Mouse (Mus musculus): ENCODE measurements around the gene Tmem170.

The Tmem170 gene

DNA sequence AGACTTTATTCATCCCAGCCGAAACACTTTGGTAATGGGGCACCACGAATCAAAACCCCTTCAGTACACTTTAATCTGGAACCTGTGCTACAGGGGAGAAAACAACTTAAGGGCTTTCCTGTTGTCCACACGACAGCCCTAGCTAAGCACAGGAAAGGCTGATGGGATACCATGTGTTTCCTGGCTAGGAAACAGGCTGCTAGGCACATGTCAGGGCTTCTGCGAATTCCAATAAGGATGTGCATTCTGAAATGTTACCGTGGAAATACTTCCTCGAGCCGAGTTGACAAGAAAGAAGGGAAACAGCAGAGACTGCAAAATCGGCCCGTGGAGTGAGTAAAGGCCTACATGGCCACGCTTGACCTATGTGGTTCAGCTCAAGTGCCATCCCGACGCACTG, 56.5 kb downstream of the Tmem170 start:
- no peak for DNase-seq (ENCODE audit: extremely low read depth, insufficient read length, low spot score)

GRCm38 (mm10) chr8:111818556-111818955, 58.0 kb downstream of the Tmem170 start:
- DNase-seq (ENCODE audit: extremely low read depth, insufficient read length, low spot score), result no peak

DNA sequence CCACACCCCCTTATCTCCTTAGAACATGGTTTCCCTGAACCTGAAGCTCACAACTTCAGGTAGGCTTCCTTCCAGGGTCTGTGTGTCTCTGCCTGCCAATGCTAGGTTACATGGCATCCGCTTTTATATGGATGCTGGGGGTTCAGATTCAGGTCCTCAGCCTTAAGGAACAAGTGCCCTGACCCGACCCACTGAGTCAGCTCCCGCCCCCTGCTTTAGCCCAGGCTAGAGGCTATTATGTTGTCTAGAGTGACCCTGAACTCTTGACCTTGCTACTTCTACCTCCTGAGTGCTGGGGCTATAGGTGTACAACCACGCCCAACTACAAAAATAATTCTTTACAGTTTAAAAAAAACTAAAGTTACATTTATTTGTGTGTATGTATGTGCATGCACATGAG, 61.5 kb downstream of the Tmem170 start:
- no peak for DNase-seq (ENCODE audit: extremely low read depth, insufficient read length, low spot score)

DNA sequence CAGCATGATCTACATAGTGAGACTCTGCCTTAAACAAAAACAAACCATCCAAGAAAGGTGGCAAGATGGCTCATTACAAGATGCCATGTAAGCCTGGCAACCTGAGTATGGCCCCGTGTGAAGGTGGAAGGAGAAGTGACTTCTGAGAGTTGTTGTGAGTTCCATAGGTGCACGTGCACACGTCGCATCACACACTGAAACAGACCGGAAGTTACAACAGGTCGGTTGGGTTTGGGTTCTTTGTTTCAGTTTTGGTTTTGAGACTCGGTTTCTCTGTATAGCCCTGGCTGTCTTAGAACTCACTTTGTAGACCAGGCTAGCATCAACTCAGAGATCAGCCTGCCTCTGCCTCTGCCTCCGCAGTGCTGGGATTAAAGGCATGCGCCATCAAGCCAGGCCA, 62.7 kb downstream of the Tmem170 start:
- no peak for DNase-seq (ENCODE audit: extremely low read depth, insufficient read length, low spot score)

Measured in 3134 (cell line).